Mouse (Mus musculus) stomach, embryonic 14.5 days (tissue): ENCODE measurements around the gene Plek. TPM values are rescaled to one million over a fixed set of nuclear protein-coding genes. Genes with fewer than 3 reads are reported as not detected.
A peak's percentile ranks its signal among the peaks of the same experiment; 100 is the strongest.

ENCODE experiments used
- ATAC-seq: fragments of 200-750 bp; cut with Nextera tagmentation; 2 replicates; pipeline ENCODE4 v1.8.0; 2017; ENCODE audit warnings: low read depth, moderate TSS enrichment; ENCODE audit not compliant: insufficient number of reproducible peaks, insufficient read depth, low FRiP score
- H3K27ac ChIP-seq: fragments of 300-500 bp; sonication (generic); 2 replicates; pipeline ENCODE4 v1.5.1; 2014; ENCODE audit warnings: mild to moderate bottlenecking, low read length, moderate library complexity, mixed read lengths
- H3K27me3 ChIP-seq: fragments of 300-500 bp; sonication (generic); 2 replicates; pipeline ENCODE4 v1.6.1; 2014; ENCODE audit warnings: low read length, control low read depth, mixed read lengths; ENCODE audit not compliant: control insufficient read depth, insufficient read depth
- H3K36me3 ChIP-seq: fragments of 300-500 bp; sonication (generic); 2 replicates; pipeline ENCODE4 v1.6.1; 2014; ENCODE audit warnings: mild to moderate bottlenecking, control low read depth, low read length, moderate library complexity, mixed read lengths; ENCODE audit not compliant: control insufficient read depth, insufficient read depth
- H3K4me1 ChIP-seq: fragments of 300-500 bp; sonication (generic); 2 replicates; pipeline ENCODE4 v1.6.1; 2014; ENCODE audit warnings: low read length, control low read depth, mixed read lengths; ENCODE audit not compliant: control insufficient read depth, insufficient read depth
- H3K4me2 ChIP-seq: fragments of 300-500 bp; sonication (generic); replicated peaks from 2 replicates; pipeline ENCODE4 v1.6.1; 2014; ENCODE audit warnings: low read depth, low read length, control low read depth
- H3K4me3 ChIP-seq: fragments of 300-500 bp; sonication (generic); 2 replicates; pipeline ENCODE4 v1.5.1; 2014; ENCODE audit warnings: low read depth, low read length, control low read depth
- H3K9ac ChIP-seq: fragments of 300-500 bp; sonication (generic); replicated peaks from 2 replicates; pipeline ENCODE4 v1.6.1; 2014; ENCODE audit warnings: low read depth, mild to moderate bottlenecking, control low read depth, low read length, moderate library complexity, mixed read lengths
- H3K9me3 ChIP-seq: fragments of 300-500 bp; sonication (generic); 2 replicates; pipeline ENCODE4 v1.6.1; 2016; ENCODE audit warnings: low read depth, low read length, control low read depth; ENCODE audit not compliant: control insufficient read depth
- WGBS: fragments of 180-500 bp; shearing (Covaris S2); extraction: QIAGEN DNeasy Blood & Tissue Kit; methylation state at CpG from one replicate; pipeline ENCODE4 v1.1.7; 2014; 5-methylcytosine and 5-hydroxymethylcytosine counted together
- polyA plus RNA-seq: library from polyadenylated mRNA; unstranded; fragments of >200 nt; fragmentation: Nextera tagmentation; extraction: Ambion mirVana; gene quantifications from 2 replicates; pipeline ENCODE4 v1.2.1, GENCODE M21; 2014

The Plek gene
- polyA plus RNA-seq, 1 experiment from 2014 or later: 2.9 TPM

DNA sequence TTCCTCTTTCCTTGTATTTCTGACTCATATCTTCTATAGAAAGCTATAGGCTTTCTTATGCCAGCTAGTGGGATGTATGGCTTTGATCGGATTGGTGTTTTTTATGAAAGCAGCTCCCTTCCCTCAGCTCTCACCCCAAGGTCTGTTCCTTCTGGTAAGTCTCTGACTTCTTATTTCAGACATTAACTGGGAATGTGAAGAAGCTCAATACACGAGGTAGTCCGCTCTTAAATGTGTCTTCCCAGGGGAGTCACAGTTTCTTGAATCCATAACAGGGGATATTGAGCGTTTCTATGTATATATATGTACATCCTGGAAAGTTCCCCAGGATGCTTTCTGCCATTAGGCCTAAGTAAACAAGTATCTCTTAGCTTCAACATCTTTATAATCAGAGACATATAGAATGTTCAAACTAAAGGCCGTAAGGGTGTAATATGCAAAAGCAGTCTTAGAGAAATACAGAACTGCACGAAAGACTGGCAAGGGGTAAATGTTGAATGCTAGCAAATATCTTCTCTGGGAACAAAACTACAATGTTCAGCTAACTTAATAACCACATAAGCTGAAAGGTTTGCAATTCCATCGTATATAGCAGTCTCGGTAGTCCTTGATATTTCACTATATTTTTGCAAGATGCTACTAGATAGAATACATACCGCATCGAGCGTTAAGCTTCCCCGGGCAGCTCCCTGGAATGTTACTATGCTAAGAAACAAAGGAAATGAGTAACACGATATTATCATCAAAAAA, 101.8 kb downstream of the Plek start:
- H3K27ac ChIP-seq: no peak overlapping the region
- peaks cover 10% of the 10 kb centered on the region; the same call in 1 of the 2 replicates for H3K4me1 ChIP-seq
- H3K36me3 ChIP-seq: no peaks in the 10 kb centered on the region; the same call in 1 of the 2 replicates
- peak overlapping the region; percentile 38 for H3K9ac ChIP-seq
- H3K4me2 ChIP-seq: peak overlapping the region; percentile 52
- H3K9me3 ChIP-seq: no peaks in the 10 kb centered on the region
- H3K4me3 ChIP-seq: peak overlapping the region; percentile 68
- no peak for ATAC-seq
- WGBS: 36% methylated on average over 13 of the region's 13 CpGs
- no peaks in the 10 kb centered on the region for H3K27me3 ChIP-seq

GRCm38 (mm10) chr11:16948756-16949155, 103.4 kb downstream of the Plek start:
- WGBS: 44% methylated on average over 1 of the region's 1 CpGs
- Histone ChIP-seq H3K4me1 (peaks cover 10% of the 10 kb centered on the region; the same call in 1 of the 2 replicates), H3K36me3 (no peaks in the 10 kb centered on the region), H3K4me2 (no peak overlapping the region), H3K4me3 (no peak overlapping the region), H3K27ac (no peak overlapping the region), H3K9ac (no peak overlapping the region), H3K27me3 (no peaks in the 10 kb centered on the region), H3K9me3 (no peaks in the 10 kb centered on the region)
- ATAC-seq: no peak

- H3K9ac ChIP-seq: no peak overlapping the region
- no peaks in the 10 kb centered on the region for H3K27me3 ChIP-seq
- H3K27ac ChIP-seq: no peak overlapping the region
- H3K36me3 ChIP-seq: no peaks in the 10 kb centered on the region
- H3K4me3 ChIP-seq: no peak overlapping the region
- no peaks in the 10 kb centered on the region for H3K9me3 ChIP-seq
- H3K4me2 ChIP-seq: no peak overlapping the region
- ATAC-seq: no peak
- WGBS: 87% methylated on average over 4 of the region's 4 CpGs
- peaks cover 4% of the 10 kb centered on the region; the same call in 1 of the 2 replicates for H3K4me1 ChIP-seq
These were observed 109.2 kb downstream of the Plek start for GRCm38 (mm10) chr11:16943016-16943415.

- Histone ChIP-seq H3K27ac (no peak overlapping the region), H3K36me3 (no peaks in the 10 kb centered on the region), H3K4me1 (peaks cover 4% of the 10 kb centered on the region; the same call in 1 of the 2 replicates), H3K27me3 (no peaks in the 10 kb centered on the region), H3K4me3 (no peak overlapping the region), H3K9me3 (no peaks in the 10 kb centered on the region), H3K4me2 (no peak overlapping the region), H3K9ac (no peak overlapping the region)
- 59% methylated on average over 4 of the region's 4 CpGs for WGBS
- no peak for ATAC-seq
These were observed 110.2 kb downstream of the Plek start for GRCm38 (mm10) chr11:16941973-16942452.

DNA sequence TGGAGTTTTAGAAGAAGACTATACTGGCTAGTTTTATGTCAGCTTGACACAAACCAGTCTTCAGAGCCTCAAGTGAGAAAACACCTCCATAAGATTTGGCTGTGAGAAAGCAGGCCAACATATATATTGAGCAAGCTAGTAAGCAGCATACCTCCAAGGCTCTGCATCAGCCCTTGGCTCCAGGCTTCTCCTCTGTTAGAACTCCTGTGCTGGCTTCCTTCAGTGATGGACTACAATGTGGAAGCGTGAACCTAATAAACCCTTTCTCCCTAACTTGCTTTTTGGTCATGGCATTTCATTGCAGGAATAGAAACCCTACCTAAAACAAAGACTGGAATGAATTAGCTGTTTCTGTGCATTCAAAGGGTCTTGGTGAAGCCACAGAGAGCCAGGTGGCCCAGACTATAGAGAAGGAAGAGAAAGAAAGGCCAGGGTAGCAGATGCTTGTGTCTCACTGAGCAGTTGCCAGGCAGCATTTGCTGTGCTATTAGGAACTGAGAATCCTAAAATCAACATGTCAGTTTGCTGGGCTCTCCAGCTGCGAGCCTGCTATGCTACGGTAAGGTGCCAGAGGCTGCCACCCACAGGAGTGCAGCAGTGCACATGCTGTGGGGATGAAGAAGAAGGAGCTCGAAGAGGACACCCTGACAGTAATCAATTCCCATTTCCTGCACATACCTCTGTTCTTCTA, 110.9 kb downstream of the Plek start:
- 59% methylated on average over 4 of the region's 4 CpGs for WGBS

DNA sequence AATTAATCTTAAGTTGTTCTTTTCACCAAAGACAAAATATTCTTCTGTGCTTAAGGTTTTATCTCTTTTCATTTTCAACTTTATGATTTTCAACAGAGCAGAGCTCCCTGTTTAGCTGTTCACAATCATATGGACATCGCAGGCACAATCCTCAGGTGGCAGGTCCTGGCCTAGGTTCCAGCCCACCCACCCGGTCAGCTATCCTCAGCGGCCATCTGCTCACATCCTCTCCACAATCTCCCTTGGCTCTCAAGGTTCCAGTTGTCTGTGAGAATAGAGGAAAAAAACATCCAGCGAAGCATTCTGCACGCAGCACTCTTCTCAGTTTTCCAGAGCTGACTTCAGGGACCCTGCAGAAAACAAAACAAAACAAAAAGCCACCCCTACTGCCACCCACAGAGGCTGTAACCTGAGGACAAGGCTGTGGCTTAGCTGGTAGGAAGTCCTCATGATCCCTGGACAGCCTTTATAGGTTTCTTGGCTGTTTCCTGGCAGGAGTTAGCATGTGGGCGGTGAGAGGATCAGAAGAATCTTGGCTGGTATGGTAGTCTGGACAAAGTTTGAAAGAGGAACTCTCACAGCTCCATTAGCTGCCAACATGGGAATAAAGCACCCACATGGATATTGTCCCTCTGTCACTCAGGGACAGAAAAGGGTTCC, 116.5 kb downstream of the Plek start:
- H3K9ac ChIP-seq: no peak overlapping the region
- H3K36me3 ChIP-seq: no peaks in the 10 kb centered on the region
- no peaks in the 10 kb centered on the region for H3K4me1 ChIP-seq
- no peaks in the 10 kb centered on the region for H3K27me3 ChIP-seq
- H3K4me2 ChIP-seq: no peak overlapping the region
- no peak for ATAC-seq
- 0 out of 2 replicates have a peak, but pooled peaks cover 3% of the 10 kb centered on the region for H3K9me3 ChIP-seq
- no peak overlapping the region for H3K4me3 ChIP-seq
- H3K27ac ChIP-seq: no peak overlapping the region
- WGBS: 74% methylated on average over 6 of the region's 6 CpGs

More for the DNA sequence above, 110.9 kb downstream of the Plek start:
- Histone ChIP-seq H3K9me3 (0 out of 2 replicates have a peak, but pooled peaks cover 3% of the 10 kb centered on the region), H3K4me1 (peaks cover 4% of the 10 kb centered on the region; the same call in 1 of the 2 replicates), H3K36me3 (no peaks in the 10 kb centered on the region), H3K4me3 (no peak overlapping the region), H3K9ac (no peak overlapping the region), H3K27ac (no peak overlapping the region), H3K4me2 (no peak overlapping the region), H3K27me3 (no peaks in the 10 kb centered on the region)
- ATAC-seq: no peak

DNA sequence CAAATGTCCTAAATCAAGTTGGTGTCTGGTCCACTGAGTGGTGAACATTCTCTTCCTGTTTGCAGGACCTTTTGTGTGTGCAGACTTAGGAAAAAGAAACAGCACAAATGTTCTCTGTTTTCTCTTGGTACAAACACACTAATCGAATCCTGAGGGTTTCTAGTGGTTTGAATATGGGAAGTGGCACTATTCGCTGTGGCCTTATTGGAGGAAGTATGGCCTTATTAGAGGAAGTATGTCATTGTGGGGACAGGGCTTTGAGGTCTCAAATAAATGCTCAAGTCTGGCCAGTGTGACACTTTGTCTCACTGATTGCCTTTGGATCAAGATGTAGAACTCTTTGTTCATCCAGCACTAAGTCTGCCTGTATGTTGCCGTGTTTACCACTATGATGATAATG, 120.0 kb downstream of the Plek start:
- Histone ChIP-seq H3K9me3 (0 out of 2 replicates have a peak, but pooled peaks cover 3% of the 10 kb centered on the region), H3K4me1 (no peaks in the 10 kb centered on the region), H3K36me3 (no peaks in the 10 kb centered on the region), H3K9ac (no peak overlapping the region), H3K27ac (no peak overlapping the region), H3K4me2 (no peak overlapping the region), H3K4me3 (no peak overlapping the region), H3K27me3 (no peaks in the 10 kb centered on the region)
- ATAC-seq: no peak
- 93% methylated on average over 3 of the region's 3 CpGs for WGBS
